Mouse (Mus musculus) myocyte (in vitro differentiated cells): ENCODE results near the gene Fam107b. TPM values are rescaled to one million over a fixed set of nuclear protein-coding genes. Genes with fewer than 3 reads are reported as not detected.

Source experiments
- H3K27me3 ChIP-seq: one replicate; pipeline ENCODE4 v1.6.1; 2011; ENCODE audit not compliant: control insufficient read depth, insufficient read depth, insufficient read length
- H3K36me3 ChIP-seq: one replicate; pipeline ENCODE4 v1.6.1; 2011; ENCODE audit not compliant: control insufficient read depth, insufficient read depth
- H3K4me2 ChIP-seq: one replicate; pipeline ENCODE4 v1.6.1; 2011; ENCODE audit warnings: low read depth, control low read depth
- H3K4me3 ChIP-seq: one replicate; pipeline ENCODE4 v1.5.1; 2011; ENCODE audit warnings: mild to moderate bottlenecking, control low read depth, moderate library complexity
- H3K79me2 ChIP-seq: one replicate; pipeline ENCODE4 v1.6.1; 2011; ENCODE audit not compliant: control insufficient read depth, insufficient read depth
- H3ac ChIP-seq: one replicate; pipeline ENCODE4 v1.6.1; 2011; ENCODE audit not compliant: control insufficient read depth, insufficient read length
- CEBPB ChIP-seq: IDR thresholded peaks from 2 replicates; pipeline ENCODE4 v1.6.1; 2011; ENCODE audit warnings: mild to moderate bottlenecking, moderate library complexity; ENCODE audit not compliant: poor library complexity, insufficient read depth, severe bottlenecking
- E2F4 ChIP-seq: IDR thresholded peaks from one replicate; pipeline ENCODE4 v1.6.1; 2011; ENCODE audit warnings: mild to moderate bottlenecking, control low read depth, moderate library complexity; ENCODE audit not compliant: insufficient read depth
- MAX ChIP-seq: IDR thresholded peaks from one replicate; pipeline ENCODE4 v1.6.1; 2011; ENCODE audit warnings: low read depth, mild to moderate bottlenecking, control low read depth
- MYOD1 ChIP-seq, 3 experiments: IDR thresholded peaks; one replicate each; pipeline ENCODE4 v1.6.1; 2011; ENCODE audit warnings: control low read depth in 2 of 3, low read depth in 2 of 3, mild to moderate bottlenecking in 2 of 3, moderate library complexity in 1 of 3; ENCODE audit not compliant: insufficient read length in 2 of 3, control insufficient read depth in 1 of 3
- MYOG ChIP-seq, 3 experiments: IDR thresholded peaks; one replicate each; pipeline ENCODE4 v1.6.1; 2011; ENCODE audit warnings: control low read depth in 2 of 3, low read depth in 2 of 3, mild to moderate bottlenecking in 2 of 3; ENCODE audit not compliant: insufficient read length in 2 of 3, control insufficient read depth in 1 of 3, insufficient read depth in 1 of 3
- POLR2A ChIP-seq: IDR thresholded peaks from one replicate; pipeline ENCODE4 v1.6.1; 2011; ENCODE audit warnings: low read depth, mild to moderate bottlenecking, control low read depth, moderate library complexity; ENCODE audit not compliant: insufficient read length
- POLR2AphosphoS2 ChIP-seq: IDR thresholded peaks from one replicate; pipeline ENCODE4 v1.6.1; 2011; ENCODE audit warnings: low read depth, control low read depth; ENCODE audit not compliant: insufficient read length
- REST ChIP-seq: IDR thresholded peaks from one replicate; pipeline ENCODE4 v1.6.1; 2011; ENCODE audit warnings: mild to moderate bottlenecking, control low read depth, moderate library complexity; ENCODE audit not compliant: insufficient read depth, insufficient read length
- SRF ChIP-seq: IDR thresholded peaks from one replicate; pipeline ENCODE4 v1.6.1; 2011; ENCODE audit warnings: low read depth; ENCODE audit not compliant: control insufficient read depth, insufficient read length
- TCF12 ChIP-seq: IDR thresholded peaks from one replicate; pipeline ENCODE4 v1.6.1; 2011; ENCODE audit warnings: mild to moderate bottlenecking, control low read depth; ENCODE audit not compliant: poor library complexity, insufficient read depth, severe bottlenecking
- TCF3 ChIP-seq: IDR thresholded peaks from one replicate; pipeline ENCODE4 v1.6.1; 2011; ENCODE audit warnings: low read depth, control low read depth; ENCODE audit not compliant: insufficient read length
- USF1 ChIP-seq: IDR thresholded peaks from one replicate; pipeline ENCODE4 v1.6.1; 2011; ENCODE audit warnings: low read depth, mild to moderate bottlenecking, control low read depth, moderate library complexity
- polyA plus RNA-seq: library from polyadenylated mRNA; unstranded; fragments of >200 nt; fragmentation: generic; extraction: Trizol; gene quantifications from one replicate; pipeline ENCODE4 v1.2.1, GENCODE M21; 2012; ENCODE audit warnings: missing spikeins

Gene Fam107b
- 10.0 TPM for polyA plus RNA-seq

GRCm38 (mm10) chr2:3570186-3570585, at the start of gene Fam107b:
Fam107b (plus strand) TSS chr2:3570488.
- Histone ChIP-seq H3K4me2 (no peak within 1 kb of the TSS), H3K4me3 (no peak within 1 kb of the TSS), H3K27me3 (peaks cover 7% of the 10 kb centered on the region), H3K79me2 (no peaks in the 10 kb centered on the region), H3K36me3 (no peaks in the 10 kb centered on the region), H3ac (no peak within 1 kb of the TSS)
- TF ChIP-seq MYOG (IDR thresholded peaks at IDR 0.05; ENCODE audit: control insufficient read depth in 1 of 3, insufficient read depth in 1 of 3, insufficient read length in 2 of 3, low read depth in 2 of 3) = no peak
- TF ChIP-seq REST = no peak
- TF ChIP-seq MYOD1 (IDR thresholded peaks at IDR 0.05; ENCODE audit: control insufficient read depth in 1 of 3, insufficient read length in 2 of 3, low read depth in 2 of 3) = no peak
- no peak for TF ChIP-seq SRF
- no peak for TF ChIP-seq POLR2AphosphoS2
- no peak for TF ChIP-seq E2F4
- no peak for TF ChIP-seq USF1
- no peak for TF ChIP-seq POLR2A
- TF ChIP-seq CEBPB = no peak
- TF ChIP-seq TCF12 = no peak
- no peak for TF ChIP-seq MAX
- no peak for TF ChIP-seq TCF3

GRCm38 (mm10) chr2:3522558-3522957, 47.7 kb upstream of the Fam107b start:
- Histone ChIP-seq H3K4me3 (no peak overlapping the region), H3K36me3 (no peaks in the 10 kb centered on the region), H3K4me2 (no peak overlapping the region), H3K79me2 (no peaks in the 10 kb centered on the region), H3ac (no peak overlapping the region), H3K27me3 (no peaks in the 10 kb centered on the region)
- TF ChIP-seq E2F4 (no peak), SRF (no peak), MYOG (IDR thresholded peaks at IDR 0.05; ENCODE audit: control insufficient read depth in 1 of 3, insufficient read depth in 1 of 3, insufficient read length in 2 of 3, low read depth in 2 of 3) (no peak), TCF3 (no peak), POLR2A (no peak), CEBPB (no peak), MAX (no peak), POLR2AphosphoS2 (no peak), TCF12 (no peak), REST (no peak), USF1 (no peak), MYOD1 (IDR thresholded peaks at IDR 0.05; ENCODE audit: control insufficient read depth in 1 of 3, insufficient read length in 2 of 3, low read depth in 2 of 3) (no peak)

DNA sequence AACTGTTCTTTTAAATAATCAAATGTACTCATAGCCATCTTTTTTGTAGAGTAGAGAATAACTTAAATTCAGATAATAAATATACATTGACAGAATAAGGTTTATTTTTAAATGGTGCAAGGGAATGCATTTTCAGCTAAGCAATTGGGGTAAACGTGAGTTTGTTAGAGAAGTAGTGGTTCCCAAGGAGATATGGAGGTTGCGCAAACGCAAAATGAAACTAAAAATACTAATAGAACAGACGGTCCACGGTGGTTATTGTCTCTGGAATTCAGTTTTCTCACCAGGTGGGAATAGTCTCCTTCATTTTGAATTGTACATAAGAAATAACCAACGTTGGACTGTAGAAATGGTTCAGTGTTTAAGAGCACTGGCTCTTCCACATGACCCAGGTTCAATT, 44.0 kb upstream of the Fam107b start:
- H3K36me3 ChIP-seq = no peaks in the 10 kb centered on the region
- no peak overlapping the region for H3ac ChIP-seq
- H3K27me3 ChIP-seq = no peaks in the 10 kb centered on the region
- no peaks in the 10 kb centered on the region for H3K79me2 ChIP-seq
- no peak overlapping the region for H3K4me2 ChIP-seq
- H3K4me3 ChIP-seq = no peak overlapping the region
- TF ChIP-seq POLR2A = no peak
- no peak for TF ChIP-seq MYOG (IDR thresholded peaks at IDR 0.05; ENCODE audit: control insufficient read depth in 1 of 3, insufficient read depth in 1 of 3, insufficient read length in 2 of 3, low read depth in 2 of 3)
- no peak for TF ChIP-seq USF1
- TF ChIP-seq POLR2AphosphoS2 = no peak
- no peak for TF ChIP-seq E2F4
- no peak for TF ChIP-seq CEBPB
- TF ChIP-seq TCF3 = no peak
- no peak for TF ChIP-seq REST
- no peak for TF ChIP-seq SRF
- no peak for TF ChIP-seq TCF12
- TF ChIP-seq MYOD1 (IDR thresholded peaks at IDR 0.05; ENCODE audit: control insufficient read depth in 1 of 3, insufficient read length in 2 of 3, low read depth in 2 of 3) = no peak
- TF ChIP-seq MAX = no peak

- Histone ChIP-seq H3K79me2 (no peaks in the 10 kb centered on the region), H3K4me3 (no peak overlapping the region), H3K4me2 (no peak overlapping the region), H3K27me3 (peaks cover 6% of the 10 kb centered on the region), H3K36me3 (no peaks in the 10 kb centered on the region), H3ac (no peak overlapping the region)
- TF ChIP-seq E2F4 (no peak), SRF (no peak), USF1 (no peak), POLR2AphosphoS2 (no peak)
These were observed 28.8 kb upstream of the Fam107b start for GRCm38 (mm10) chr2:3541307-3542079.
